Comparison of ENCODE assay signal across 23 mouse cellular contexts in genomic region chr14:54993636-54994035, GRCm38 (mm10). TPM values are rescaled to one million over a fixed set of nuclear protein-coding genes. Genes with fewer than 3 reads are reported as not detected.
DNase-seq lines count a peak whose midpoint lies in the region; ATAC-seq and TF ChIP-seq lines count a peak whose summit lies in the region.
"Had no signal": no experiment of that assay in that cellular context is flagged by ENCODE, and none has a peak within 500 bp of the region (broad histone marks: within the 10 kb centered on the region; RNA-seq: fewer than 3 reads in every experiment).

No protein-coding gene starts in this region.

- ATAC-seq in heart, embryonic 12.5 days (ENCODE audit: insufficient number of reproducible peaks, low FRiP score): no peak
- ATAC-seq in lung, postnatal 0 days: peak; percentile 92
- ATAC-seq: forebrain, embryonic 13.5 days had no signal

- no peak for DNase-seq in heart, adult 18-20 months
- peak; percentile 6 for DNase-seq in urinary bladder, postnatal 25 days (ENCODE audit: low spot score)
- DNase-seq in urinary bladder, postnatal 4 days (ENCODE audit: low spot score in 2 of 2): no peak
- peak; percentile 86 for DNase-seq in lung, postnatal 0 days (ENCODE audit: low spot score)
- DNase-seq in testis, postnatal 14 days (ENCODE audit: low spot score): no peak
- no peak for DNase-seq in cerebellum, adult 18-20 months
- DNase-seq: adrenal gland, postnatal 10 days; cerebellum, adult 2 months; gastrocnemius, postnatal 14 days; kidney, postnatal 14 days; right cerebral cortex, adult 18-20 months; spleen, adult 18-20 months had no signal

- peaks cover 27% of the 10 kb centered on the region; the same call in 1 of the 2 replicates for H3K27me3 ChIP-seq in heart, embryonic 12.5 days (replicated peaks)
- no peaks in the 10 kb centered on the region for H3K27me3 ChIP-seq in lung, postnatal 0 days (replicated peaks; ENCODE audit: insufficient read depth, low read length)
- H3K27me3 ChIP-seq: embryonic facial prominence, embryonic 15.5 days; forebrain, embryonic 13.5 days; limb, embryonic 13.5 days; liver, embryonic 15.5 days had no signal

- peaks cover 42% of the 10 kb centered on the region for H3K36me3 ChIP-seq in heart, embryonic 12.5 days
- no peaks in the 10 kb centered on the region for H3K36me3 ChIP-seq in lung, postnatal 0 days (ENCODE audit: insufficient read depth, low read length)
- H3K36me3 ChIP-seq: embryonic facial prominence, embryonic 15.5 days; hindbrain, embryonic 10.5 days; limb, embryonic 13.5 days; liver, embryonic 15.5 days; midbrain, embryonic 12.5 days had no signal

- peak overlapping the region; percentile 63 for H3K4me3 ChIP-seq in heart, embryonic 12.5 days
- no peak overlapping the region for H3K4me3 ChIP-seq in lung, postnatal 0 days (ENCODE audit: low read depth, low read length)
- H3K4me3 ChIP-seq: embryonic facial prominence, embryonic 15.5 days; forebrain, embryonic 13.5 days; hindbrain, embryonic 10.5 days; limb, embryonic 13.5 days; liver, embryonic 15.5 days; midbrain, embryonic 12.5 days had no signal

- TF ChIP-seq EP300 in lung, postnatal 0 days (IDR thresholded peaks at IDR 0.05): no peak

- H3K27ac ChIP-seq in heart, embryonic 12.5 days (ENCODE audit: poor library complexity, severe bottlenecking): peak overlapping the region; percentile 99
- H3K27ac ChIP-seq in lung, postnatal 0 days (ENCODE audit: low read length): peak overlapping the region; percentile 28
- H3K27ac ChIP-seq: embryonic facial prominence, embryonic 15.5 days; forebrain, embryonic 13.5 days; limb, embryonic 13.5 days; liver, embryonic 15.5 days; midbrain, embryonic 12.5 days had no signal

- no peak for TF ChIP-seq CTCF in lung, postnatal 0 days (IDR thresholded peaks at IDR 0.05)

- peak overlapping the region; percentile 95 for H3K9ac ChIP-seq in heart, embryonic 12.5 days
- H3K9ac ChIP-seq in lung, postnatal 0 days (replicated peaks; ENCODE audit: low read depth): no peak overlapping the region
- H3K9ac ChIP-seq: embryonic facial prominence, embryonic 15.5 days; forebrain, embryonic 13.5 days; limb, embryonic 13.5 days; liver, embryonic 15.5 days; midbrain, embryonic 12.5 days had no signal

- H3K4me1 ChIP-seq in heart, embryonic 12.5 days (replicated peaks): peaks cover 44% of the 10 kb centered on the region
- no peaks in the 10 kb centered on the region for H3K4me1 ChIP-seq in lung, postnatal 0 days (ENCODE audit: insufficient read depth, low read depth, low read length)
- H3K4me1 ChIP-seq: liver, embryonic 15.5 days had no signal

- peak overlapping the region; percentile 69 for H3K4me2 ChIP-seq in heart, embryonic 12.5 days
- peak overlapping the region; percentile 27 for H3K4me2 ChIP-seq in lung, postnatal 0 days (replicated peaks; ENCODE audit: low read depth, low read length)
- H3K4me2 ChIP-seq: embryonic facial prominence, embryonic 15.5 days; forebrain, embryonic 13.5 days; limb, embryonic 13.5 days; liver, embryonic 15.5 days; midbrain, embryonic 12.5 days had no signal

- WGBS in heart, embryonic 12.5 days: 40% methylated on average over 10 of the region's 10 CpGs
- WGBS in lung, postnatal 0 days: 33% methylated on average over 10 of the region's 10 CpGs

- no peaks in the 10 kb centered on the region for H3K9me3 ChIP-seq in heart, embryonic 12.5 days (replicated peaks)
- no peaks in the 10 kb centered on the region for H3K9me3 ChIP-seq in lung, postnatal 0 days (ENCODE audit: low read length)
- H3K9me3 ChIP-seq: embryonic facial prominence, embryonic 15.5 days; forebrain, embryonic 13.5 days; hindbrain, embryonic 10.5 days; limb, embryonic 13.5 days; liver, embryonic 15.5 days; midbrain, embryonic 12.5 days had no signal

RNA-seq across cellular contexts. Expression of gene Myh7, which starts 0.8 kb away (rescaled TPM):
- 5,583 and 5,934 TPM in 2 replicates for polyA plus RNA-seq in heart, embryonic 12.5 days (2016; fragmentation: Nextera tagmentation; extraction: Ambion mirVana)
- 1,000 to 10,000 TPM; 1,849 to 2,242 TPM for total RNA-seq in heart, adult 18-20 months (2021)
- 16.4 and 19.1 TPM in 2 replicates for polyA plus RNA-seq in lung, postnatal 0 days (2015; fragmentation: Nextera tagmentation; extraction: Ambion mirVana)
- total RNA-seq: MEL had no signal

RNA-seq across cellular contexts. Expression of gene Gm17428, which starts 16.9 kb away (rescaled TPM):
- not detected in 2 replicates for polyA plus RNA-seq in heart, embryonic 12.5 days (2016; fragmentation: Nextera tagmentation; extraction: Ambion mirVana)
- not detected for total RNA-seq in heart, adult 18-20 months (2021)
- polyA plus RNA-seq in lung, postnatal 0 days (2015; fragmentation: Nextera tagmentation; extraction: Ambion mirVana): not detected in 2 replicates
- total RNA-seq: adrenal gland, postnatal 10 days; gastrocnemius, postnatal 14 days; MEL had no signal
- polyA plus RNA-seq: cerebellum, adult 2 months; cortical plate, adult 2 months; embryonic facial prominence, embryonic 15.5 days; forebrain, embryonic 13.5 days; hindbrain, embryonic 10.5 days; intestine, embryonic 14.5 days; limb, embryonic 13.5 days; liver, embryonic 15.5 days; midbrain, embryonic 12.5 days; testis, adult 2 months had no signal

RNA-seq across cellular contexts. Expression of gene Ngdn, which starts 21.6 kb away (rescaled TPM):
- polyA plus RNA-seq in heart, embryonic 12.5 days (2016; fragmentation: Nextera tagmentation; extraction: Ambion mirVana): 55.7 and 60.8 TPM in 2 replicates
- 10 to 100 TPM; 27.7 to 31.1 TPM for total RNA-seq in heart, adult 18-20 months (2021)
- polyA plus RNA-seq in lung, postnatal 0 days (2015; fragmentation: Nextera tagmentation; extraction: Ambion mirVana): 59.1 and 62.8 TPM in 2 replicates

RNA-seq across cellular contexts. Expression of gene Myh6, which starts 26.9 kb away (rescaled TPM):
- 2,737 and 2,858 TPM in 2 replicates for polyA plus RNA-seq in heart, embryonic 12.5 days (2016; fragmentation: Nextera tagmentation; extraction: Ambion mirVana)
- over 10,000 TPM; 21,244 to 21,975 TPM for total RNA-seq in heart, adult 18-20 months (2021)
- polyA plus RNA-seq in lung, postnatal 0 days (2015; fragmentation: Nextera tagmentation; extraction: Ambion mirVana): 61.0 and 79.5 TPM in 2 replicates
- total RNA-seq: MEL had no signal

RNA-seq across cellular contexts. Expression of gene Cmtm5, which starts 57.6 kb away (rescaled TPM):
- polyA plus RNA-seq in heart, embryonic 12.5 days (2016; fragmentation: Nextera tagmentation; extraction: Ambion mirVana): 0.57 and 0.89 TPM in 2 replicates
- under 1 TPM in 1 of 2 experiments, not detected in 1; 0.44 TPM for total RNA-seq in heart, adult 18-20 months (2021)
- polyA plus RNA-seq in lung, postnatal 0 days (2015; fragmentation: Nextera tagmentation; extraction: Ambion mirVana): 0.21 and 0.40 TPM in 2 replicates
- total RNA-seq: MEL had no signal
- polyA plus RNA-seq: testis, adult 2 months had no signal

Comparison
In these comparisons a context has a peak if more than half of its experiments do, and no peak if none do; other contexts are left out.
1. DNase-seq: peak in urinary bladder, postnatal 25 days (single experiment) and lung, postnatal 0 days (single experiment); none in heart, adult 18-20 months (0 of 2), urinary bladder, postnatal 4 days (0 of 2), testis, postnatal 14 days (single experiment) and cerebellum, adult 18-20 months (0 of 2).
2. RNA of gene Myh7, which starts 0.8 kb away (polyA plus RNA-seq): 5,583 to 5,934 TPM in heart, embryonic 12.5 days; 16.4 to 19.1 TPM in lung, postnatal 0 days; every median in the first group is over 100 times any median in the second.